Mouse (Mus musculus): ENCODE data around the gene Ncf2.

DNA sequence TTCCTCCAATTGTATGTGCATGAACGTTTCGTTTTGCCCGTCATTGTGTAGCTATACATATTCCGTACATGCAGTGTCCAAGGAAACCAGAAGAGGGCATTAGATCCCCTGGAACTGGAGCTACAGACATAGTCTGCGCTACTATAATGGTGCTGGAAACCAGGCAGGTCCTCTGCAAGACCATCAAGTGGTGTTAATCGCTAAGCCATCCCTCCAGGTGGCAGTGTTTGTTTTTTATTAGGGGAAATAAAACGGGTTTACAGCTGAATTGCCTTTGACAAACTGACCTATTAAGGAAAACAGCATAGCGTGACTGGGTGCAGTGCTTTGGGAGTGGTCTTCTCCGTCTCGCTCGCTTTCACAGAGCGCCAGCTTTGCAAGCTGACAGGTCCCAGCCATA is 9.7 kb upstream of the Ncf2 start:
- TF ChIP-seq NANOG (IDR thresholded peaks at IDR 0.05; ENCODE audit: borderline replicate concordance, low read length) (no peak), CTCF (conservative IDR thresholded peaks at IDR 0.05; ENCODE audit: low read length) (peak; percentile 82), POU5F1 (IDR thresholded peaks at IDR 0.05; ENCODE audit: borderline replicate concordance, low read length) (no peak)

Measured in E14TG2a.4 (cell line).